Comparison of ENCODE assay signal across 24 mouse cellular contexts in the genomic region with DNA sequence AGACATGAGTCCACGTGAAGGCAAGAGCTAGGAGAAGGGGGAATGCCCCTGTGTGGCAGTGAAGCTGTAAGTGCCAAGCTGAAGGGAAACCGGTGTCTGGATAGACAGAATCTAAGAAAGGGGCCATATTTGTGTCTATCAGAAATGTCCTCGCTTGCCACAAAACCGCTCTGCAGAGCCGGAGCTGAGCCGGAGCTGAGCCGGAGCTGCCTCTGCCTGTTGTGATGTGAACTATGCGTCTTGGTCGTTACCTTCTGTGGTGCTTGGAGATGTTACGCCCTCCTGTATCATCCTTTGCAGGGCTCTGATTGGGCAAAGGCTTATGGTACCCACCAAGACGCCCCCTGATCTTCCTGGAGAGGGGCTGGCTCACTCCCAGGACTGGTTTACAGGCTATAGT. TPM values are rescaled to one million over a fixed set of nuclear protein-coding genes. Genes with fewer than 3 reads are reported as not detected.
A peak's percentile ranks its signal among the peaks of the same experiment; 100 is the strongest.
DNase-seq lines count a peak whose midpoint lies in the region; ATAC-seq lines count a peak whose summit lies in the region.
"Had no signal": no experiment of that assay in that cellular context is flagged by ENCODE, and none has a peak within 500 bp of the region (broad histone marks: within the 10 kb centered on the region; RNA-seq: fewer than 3 reads in every experiment).

No protein-coding gene starts in this region.

- H3K4me1 ChIP-seq in forebrain, embryonic 14.5 days (ENCODE audit: control insufficient read depth, insufficient read depth, low read length), result no peaks in the 10 kb centered on the region
- H3K4me1 ChIP-seq in forebrain, embryonic 15.5 days, result no peaks in the 10 kb centered on the region
- peaks cover 6% of the 10 kb centered on the region; the same call in 1 of the 2 replicates for H3K4me1 ChIP-seq in neural tube, embryonic 13.5 days (replicated peaks)
- H3K4me1 ChIP-seq in liver, embryonic 11.5 days (replicated peaks; ENCODE audit: control insufficient read depth, insufficient read depth, low read length), result no peaks in the 10 kb centered on the region
- H3K4me1 ChIP-seq: embryonic facial prominence, embryonic 13.5 days; heart, embryonic 10.5 days; hindbrain, embryonic 12.5 days had no signal

- no peaks in the 10 kb centered on the region for H3K9me3 ChIP-seq in forebrain, embryonic 14.5 days (replicated peaks; ENCODE audit: control insufficient read depth, low read length)
- no peaks in the 10 kb centered on the region for H3K9me3 ChIP-seq in forebrain, embryonic 15.5 days
- H3K9me3 ChIP-seq in neural tube, embryonic 13.5 days, result no peaks in the 10 kb centered on the region
- no peaks in the 10 kb centered on the region for H3K9me3 ChIP-seq in liver, embryonic 11.5 days (ENCODE audit: control insufficient read depth, low read length)
- H3K9me3 ChIP-seq: embryonic facial prominence, embryonic 13.5 days; heart, embryonic 10.5 days; hindbrain, embryonic 12.5 days had no signal

- no peaks in the 10 kb centered on the region for H3K27me3 ChIP-seq in forebrain, embryonic 14.5 days (replicated peaks; ENCODE audit: control insufficient read depth, insufficient read depth, low read length)
- no peaks in the 10 kb centered on the region for H3K27me3 ChIP-seq in forebrain, embryonic 15.5 days
- no peaks in the 10 kb centered on the region for H3K27me3 ChIP-seq in neural tube, embryonic 13.5 days
- peaks cover 3% of the 10 kb centered on the region; the same call in 1 of the 2 replicates for H3K27me3 ChIP-seq in liver, embryonic 11.5 days (replicated peaks; ENCODE audit: control insufficient read depth, insufficient read depth, low read length)
- H3K27me3 ChIP-seq: hindbrain, embryonic 12.5 days had no signal

- ATAC-seq in forebrain, embryonic 14.5 days, result peak; percentile 15; the same call in 1 of the 2 replicates
- ATAC-seq in forebrain, embryonic 15.5 days (replicated peaks), result no peak
- no peak for ATAC-seq in neural tube, embryonic 13.5 days (ENCODE audit: low read depth)
- ATAC-seq in liver, embryonic 11.5 days (replicated peaks; ENCODE audit: low FRiP score), result no peak
- ATAC-seq: activated CD4-positive, CD25-positive, alpha-beta regulatory T cell, adult 4 months; hindbrain, embryonic 16.5 days; inflammation-experienced regulatory T-cells, adult 6 months had no signal

- no peak overlapping the region for H3K9ac ChIP-seq in forebrain, embryonic 14.5 days (ENCODE audit: low read length)
- no peak overlapping the region for H3K9ac ChIP-seq in forebrain, embryonic 15.5 days (replicated peaks)
- no peak overlapping the region for H3K9ac ChIP-seq in neural tube, embryonic 13.5 days
- H3K9ac ChIP-seq in liver, embryonic 11.5 days (ENCODE audit: low read depth, low read length), result no peak overlapping the region
- H3K9ac ChIP-seq: embryonic facial prominence, embryonic 13.5 days; hindbrain, embryonic 12.5 days had no signal

- WGBS in forebrain, embryonic 14.5 days, result 76% methylated on average over 11 of the region's 11 CpGs
- 77% methylated on average over 11 of the region's 11 CpGs for WGBS in forebrain, embryonic 15.5 days
- WGBS in neural tube, embryonic 13.5 days, result 78% methylated on average over 11 of the region's 11 CpGs
- WGBS in liver, embryonic 11.5 days, result 75% methylated on average over 11 of the region's 11 CpGs

- DNase-seq in forebrain, embryonic 14.5 days (ENCODE audit: low spot score), result no peak
- peak; percentile 67 for DNase-seq in heart, adult 11 months
- no peak for DNase-seq in heart, adult 18-20 months
- DNase-seq in neural tube, embryonic 10.5 days (ENCODE audit: extremely low spot score, low spot score), result no peak
- no peak for DNase-seq in liver, embryonic 11.5 days (ENCODE audit: low spot score)
- DNase-seq: adrenal gland, postnatal 14 days; cerebellum, adult 18-20 months; cerebellum, adult 9-11 months; cerebellum, postnatal 36 days; gastrocnemius, adult 2 months; gastrocnemius, postnatal 25 days; heart, postnatal 10 days; heart, postnatal 4 days had no signal

- peak overlapping the region; percentile 7; the same call in 1 of the 2 replicates for H3K27ac ChIP-seq in forebrain, embryonic 14.5 days (ENCODE audit: low read depth, low read length)
- H3K27ac ChIP-seq in forebrain, embryonic 15.5 days (replicated peaks), result no peak overlapping the region; the same call in 1 of the 2 replicates
- peak overlapping the region; percentile 20; the same call in 1 of the 2 replicates for H3K27ac ChIP-seq in neural tube, embryonic 13.5 days (replicated peaks)
- no peak overlapping the region for H3K27ac ChIP-seq in liver, embryonic 11.5 days (ENCODE audit: low read depth, low read length)
- H3K27ac ChIP-seq: embryonic facial prominence, embryonic 13.5 days; gastrocnemius, adult 2 months; heart, embryonic 10.5 days; hindbrain, embryonic 12.5 days had no signal

- H3K36me3 ChIP-seq in forebrain, embryonic 14.5 days (ENCODE audit: control insufficient read depth, insufficient read depth, low read length), result no peaks in the 10 kb centered on the region
- H3K36me3 ChIP-seq in forebrain, embryonic 15.5 days, result no peaks in the 10 kb centered on the region
- H3K36me3 ChIP-seq in neural tube, embryonic 13.5 days, result no peaks in the 10 kb centered on the region
- no peaks in the 10 kb centered on the region for H3K36me3 ChIP-seq in liver, embryonic 11.5 days (ENCODE audit: control insufficient read depth, insufficient read depth, low read length)
- H3K36me3 ChIP-seq: embryonic facial prominence, embryonic 13.5 days; heart, embryonic 10.5 days; hindbrain, embryonic 12.5 days had no signal

- H3K4me2 ChIP-seq in forebrain, embryonic 14.5 days (ENCODE audit: low read length), result no peak overlapping the region
- no peak overlapping the region for H3K4me2 ChIP-seq in forebrain, embryonic 15.5 days (replicated peaks)
- no peak overlapping the region for H3K4me2 ChIP-seq in neural tube, embryonic 13.5 days
- no peak overlapping the region for H3K4me2 ChIP-seq in liver, embryonic 11.5 days
- H3K4me2 ChIP-seq: embryonic facial prominence, embryonic 13.5 days; hindbrain, embryonic 12.5 days had no signal

- H3K4me3 ChIP-seq in forebrain, embryonic 14.5 days (ENCODE audit: low read depth, low read length), result no peak overlapping the region
- no peak overlapping the region for H3K4me3 ChIP-seq in forebrain, embryonic 15.5 days
- no peak overlapping the region for H3K4me3 ChIP-seq in neural tube, embryonic 13.5 days
- no peak overlapping the region for H3K4me3 ChIP-seq in liver, embryonic 11.5 days (ENCODE audit: low read depth, low read length)
- H3K4me3 ChIP-seq: embryonic facial prominence, embryonic 13.5 days; gastrocnemius, adult 2 months; heart, embryonic 10.5 days; hindbrain, embryonic 12.5 days had no signal

RNA-seq across cellular contexts. Expression of gene Il9r, which starts 50.5 kb away (rescaled TPM):
- polyA plus RNA-seq in forebrain, embryonic 14.5 days (2014; fragmentation: Nextera tagmentation; extraction: Ambion mirVana), result not detected in 2 replicates
- polyA plus RNA-seq in forebrain, embryonic 15.5 days (2015; fragmentation: Nextera tagmentation; extraction: Ambion mirVana), result not detected in 2 replicates
- total RNA-seq in heart, adult 18-20 months (2021), result under 1 TPM; 0.07 to 0.46 TPM
- not detected in 2 replicates for polyA plus RNA-seq in neural tube, embryonic 13.5 days (2015; fragmentation: Nextera tagmentation; extraction: Ambion mirVana)
- polyA plus RNA-seq in liver, embryonic 11.5 days (2014; fragmentation: Nextera tagmentation; extraction: Ambion mirVana), result 0.53 and 0.62 TPM in 2 replicates
- total RNA-seq: gastrocnemius, adult 2 months; gastrocnemius, postnatal 25 days; granulocyte monocyte progenitor cell, adult 5-6 weeks had no signal
- polyA plus RNA-seq: C2C12; heart, embryonic 14.5 days; hindbrain, embryonic 12.5 days; hindbrain, embryonic 16.5 days had no signal

RNA-seq across cellular contexts. Expression of gene Snrnp25, which starts 55.6 kb away (rescaled TPM):
- 59.8 and 67.0 TPM in 2 replicates for polyA plus RNA-seq in forebrain, embryonic 14.5 days (2014; fragmentation: Nextera tagmentation; extraction: Ambion mirVana)
- 51.8 and 54.2 TPM in 2 replicates for polyA plus RNA-seq in forebrain, embryonic 15.5 days (2015; fragmentation: Nextera tagmentation; extraction: Ambion mirVana)
- total RNA-seq in heart, adult 18-20 months (2021), result 10 to 100 TPM; 11.1 to 12.3 TPM
- 45.7 and 46.8 TPM in 2 replicates for polyA plus RNA-seq in neural tube, embryonic 13.5 days (2015; fragmentation: Nextera tagmentation; extraction: Ambion mirVana)
- 96.7 and 114 TPM in 2 replicates for polyA plus RNA-seq in liver, embryonic 11.5 days (2014; fragmentation: Nextera tagmentation; extraction: Ambion mirVana)

Comparison
In these comparisons a context has a peak if more than half of its experiments do, and no peak if none do; other contexts are left out.
1. H3K27ac ChIP-seq: peak in forebrain, embryonic 14.5 days (single experiment) and neural tube, embryonic 13.5 days (single experiment); none in forebrain, embryonic 15.5 days (single experiment) and liver, embryonic 11.5 days (single experiment).